Mouse (Mus musculus) lung, postnatal 0 days (tissue): ENCODE results near the gene Zdhhc12.

Experiments used
- CTCF ChIP-seq: IDR thresholded peaks from 2 replicates; pipeline ENCODE4 v1.5.1; 2016; ENCODE audit warnings: antibody characterized with exemption, mild to moderate bottlenecking
- EP300 ChIP-seq: IDR thresholded peaks from 2 replicates; pipeline ENCODE4 v1.6.1; 2016; ENCODE audit warnings: antibody characterized with exemption, mild to moderate bottlenecking, control low read depth

GRCm38 (mm10) chr2:30066046-30066901 is 27.2 kb downstream of the Zdhhc12 start:
- TF ChIP-seq CTCF, result no peak
- TF ChIP-seq EP300, result no peak
